Mouse (Mus musculus): ENCODE data around the gene Dok7.
A peak's percentile ranks its signal among the peaks of the same experiment; 100 is the strongest.

Gene Dok7

GRCm38 (mm10) chr5:35056604-35057432 is at the start of gene Dok7:
Gene Dok7 (plus strand): TSS chr5:35056766.
- peak; percentile 57 for DNase-seq (ENCODE audit: low spot score)

GRCm38 (mm10) chr5:35009163-35009562 is 47.4 kb upstream of the Dok7 start:
- no peak for DNase-seq (ENCODE audit: low spot score)

- no peak for DNase-seq (ENCODE audit: low spot score)
Observed at GRCm38 (mm10) chr5:35010656-35011055, 45.9 kb upstream of the Dok7 start.

GRCm38 (mm10) chr5:35011156-35011923 is 45.2 kb upstream of the Dok7 start:
- no peak for DNase-seq (ENCODE audit: low spot score)

- DNase-seq (ENCODE audit: low spot score) = no peak
Observed at GRCm38 (mm10) chr5:35014036-35014435, 42.5 kb upstream of the Dok7 start.

- DNase-seq (ENCODE audit: low spot score) = no peak
Observed at GRCm38 (mm10) chr5:35019673-35020300, 36.8 kb upstream of the Dok7 start.

GRCm38 (mm10) chr5:35020410-35021241 is 35.9 kb upstream of the Dok7 start:
- DNase-seq (ENCODE audit: low spot score) = no peak

- DNase-seq (ENCODE audit: low spot score) = no peak
Observed at GRCm38 (mm10) chr5:35024975-35025374, 31.6 kb upstream of the Dok7 start.

- DNase-seq (ENCODE audit: low spot score) = no peak
Observed at GRCm38 (mm10) chr5:35029303-35029702, 27.3 kb upstream of the Dok7 start.

- no peak for DNase-seq (ENCODE audit: low spot score)
Observed at GRCm38 (mm10) chr5:35029755-35030154, 26.8 kb upstream of the Dok7 start.

- DNase-seq (ENCODE audit: low spot score) = no peak
Observed at GRCm38 (mm10) chr5:35033068-35033467, 23.5 kb upstream of the Dok7 start.

GRCm38 (mm10) chr5:35033619-35034018 is 22.9 kb upstream of the Dok7 start:
- DNase-seq (ENCODE audit: low spot score) = no peak

- no peak for DNase-seq (ENCODE audit: low spot score)
Observed at GRCm38 (mm10) chr5:35035141-35035540, 21.4 kb upstream of the Dok7 start.

GRCm38 (mm10) chr5:35035795-35036194 is 20.8 kb upstream of the Dok7 start:
- no peak for DNase-seq (ENCODE audit: low spot score)

GRCm38 (mm10) chr5:35037438-35037837 is 19.1 kb upstream of the Dok7 start:
- no peak for DNase-seq (ENCODE audit: low spot score)

- no peak for DNase-seq (ENCODE audit: low spot score)
Observed at GRCm38 (mm10) chr5:35041268-35041829, 15.2 kb upstream of the Dok7 start, which contains the start of gene Hgfac. Gene Hgfac (plus strand): TSS chr5:35041509.

- no peak for DNase-seq (ENCODE audit: low spot score)
Observed at GRCm38 (mm10) chr5:35042431-35043109, 14.0 kb upstream of the Dok7 start.

- DNase-seq (ENCODE audit: low spot score) = peak; percentile 84
Observed at GRCm38 (mm10) chr5:35043110-35043451, 13.5 kb upstream of the Dok7 start.

- no peak for DNase-seq (ENCODE audit: low spot score)
Observed at GRCm38 (mm10) chr5:35050541-35050940, 6.0 kb upstream of the Dok7 start.

- no peak for DNase-seq (ENCODE audit: low spot score)
Observed at GRCm38 (mm10) chr5:35054628-35055027, 1.9 kb upstream of the Dok7 start.

GRCm38 (mm10) chr5:35055076-35055475 is 1.5 kb upstream of the Dok7 start:
- no peak for DNase-seq (ENCODE audit: low spot score)
